Mouse (Mus musculus) thymus, postnatal 4 days (tissue): ENCODE results near the gene Ctnna3.
"Not testable (repeated sequence)": the region's sequence is repeated elsewhere in the genome, so short reads cannot be mapped to it uniquely, and the experiment has no call there.

Source experiments
- DNase-seq: peaks from one replicate; pipeline ENCODE4 v3.0.0; 2021

The Ctnna3 gene

DNA sequence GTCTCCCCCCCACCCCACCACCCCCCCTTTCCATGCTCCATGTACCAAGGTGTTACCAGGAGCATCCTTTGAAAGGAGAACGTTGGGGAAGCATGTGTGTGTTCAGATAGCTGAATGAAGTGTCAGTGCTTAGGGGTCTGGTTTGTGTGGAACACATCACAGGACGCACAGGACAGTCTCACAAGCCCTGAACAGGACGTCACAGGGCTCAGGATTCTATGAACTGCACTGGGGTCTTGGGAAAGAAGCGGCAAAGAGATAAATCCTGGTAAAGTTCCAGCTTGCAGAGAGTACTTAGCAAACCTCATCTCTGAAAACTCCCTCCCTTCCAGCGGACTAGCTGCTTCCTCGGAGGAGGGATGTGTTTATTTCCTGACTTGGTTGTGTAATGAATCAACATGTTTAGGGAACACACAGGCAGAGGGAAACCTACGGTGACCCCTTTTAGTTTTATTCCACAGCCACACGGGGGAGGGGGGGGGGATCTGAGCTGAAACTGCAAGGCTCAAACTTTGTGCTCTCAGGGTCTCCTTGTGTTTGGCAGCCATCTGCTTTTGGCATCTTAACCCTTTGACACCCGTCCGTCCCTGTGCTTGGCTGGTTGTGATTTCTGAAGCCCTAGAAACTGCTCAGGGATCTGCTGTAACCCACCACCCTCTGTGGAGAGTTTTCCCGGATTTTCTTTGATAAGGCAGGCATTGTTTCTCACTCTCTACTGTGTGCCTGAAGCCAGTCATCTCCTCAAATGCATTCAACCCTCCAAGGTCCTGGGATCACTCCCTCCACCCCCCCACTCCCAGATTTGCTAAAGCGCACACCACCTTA lies 656.9 kb downstream of the Ctnna3 start:
- DNase-seq = no peak

DNA sequence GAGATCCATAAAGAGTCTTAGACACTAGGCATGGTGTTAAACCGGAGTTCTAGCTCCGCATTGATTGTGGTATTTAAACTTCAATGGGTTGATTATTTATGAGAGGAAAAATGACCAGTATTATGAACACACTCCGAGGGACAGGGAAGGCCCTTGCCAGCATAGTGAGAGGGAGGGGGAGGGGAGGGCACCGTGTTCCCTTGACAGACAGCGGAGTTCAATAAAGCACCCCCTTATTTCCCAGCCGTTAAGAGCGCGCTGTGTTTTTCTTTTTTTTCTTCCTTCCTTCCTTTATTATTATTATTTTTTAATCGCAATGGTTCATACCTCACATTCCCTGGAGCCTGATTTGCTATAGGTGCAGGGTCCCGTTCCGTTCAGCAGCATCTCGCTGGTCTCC lies 657.6 kb downstream of the Ctnna3 start:
- DNase-seq = no peak

- no peak for DNase-seq
These were observed 658.3 kb downstream of the Ctnna3 start for GRCm38 (mm10) chr10:64087936-64088773.

GRCm38 (mm10) chr10:64088774-64089460 lies 659.0 kb downstream of the Ctnna3 start:
- DNase-seq = no peak

- DNase-seq = no peak
These were observed 660.0 kb downstream of the Ctnna3 start, which contains the start of gene Lrrtm3 for GRCm38 (mm10) chr10:64089680-64090460. Lrrtm3 (minus strand) TSS chr10:64090277.

DNA sequence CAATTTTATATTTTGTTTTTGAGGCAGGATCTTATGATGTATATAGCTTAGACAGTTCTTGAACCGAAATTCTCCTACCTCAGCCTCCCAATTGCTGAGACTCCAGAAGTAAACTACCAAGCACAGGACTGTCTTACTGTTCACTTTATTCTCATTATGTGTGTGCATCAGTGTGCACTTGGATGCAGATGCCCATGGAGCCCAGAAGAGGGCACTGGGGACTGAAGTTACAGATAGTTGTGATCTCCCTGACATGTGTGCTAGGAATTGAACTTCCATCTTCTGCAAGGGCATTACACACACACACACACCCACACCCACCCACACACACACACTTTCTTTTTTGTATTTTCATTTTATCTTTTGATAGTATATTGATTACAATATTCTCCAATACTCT lies 666.6 kb downstream of the Ctnna3 start:
- no peak for DNase-seq

DNA sequence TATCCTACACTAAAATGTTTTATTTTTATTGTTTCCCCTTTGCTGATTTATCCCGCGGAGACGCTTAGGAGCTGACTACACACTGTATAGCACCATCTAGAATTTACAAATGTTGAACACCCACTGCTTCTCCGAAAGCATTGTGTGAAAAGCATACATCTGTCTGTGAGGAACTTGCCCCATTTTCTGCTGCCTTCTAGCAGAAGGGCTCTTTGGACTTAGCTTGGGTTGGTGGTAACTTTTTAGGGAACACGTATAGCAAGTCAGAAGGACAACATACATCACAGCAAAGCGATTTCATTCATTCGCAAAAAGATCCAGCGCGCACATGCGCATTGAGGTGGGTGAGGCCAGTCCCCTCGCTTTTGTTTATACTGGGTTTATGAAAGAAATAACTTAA lies 685.3 kb downstream of the Ctnna3 start:
- DNase-seq = no peak

DNA sequence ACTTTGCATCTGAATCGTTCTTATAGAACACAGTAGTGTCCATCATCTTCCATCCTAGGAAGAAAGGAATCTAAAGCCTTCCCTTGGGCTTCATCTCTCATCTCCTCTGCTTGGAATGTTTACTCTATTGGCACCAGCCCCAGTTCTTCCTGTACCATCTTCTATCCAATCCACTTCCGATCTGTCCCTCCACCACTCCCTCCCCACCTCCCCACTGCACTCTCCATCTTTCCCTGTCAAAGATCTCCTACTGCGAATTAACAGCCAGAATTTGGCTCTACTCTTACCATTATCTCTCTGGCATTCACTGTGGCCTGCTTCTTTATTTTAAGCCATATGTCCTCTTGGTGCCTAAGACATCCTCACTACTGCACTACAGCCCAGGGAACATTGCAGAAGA lies 688.9 kb downstream of the Ctnna3 start:
- no peak for DNase-seq

GRCm38 (mm10) chr10:64130397-64131150 lies 700.7 kb downstream of the Ctnna3 start:
- no peak for DNase-seq

DNA sequence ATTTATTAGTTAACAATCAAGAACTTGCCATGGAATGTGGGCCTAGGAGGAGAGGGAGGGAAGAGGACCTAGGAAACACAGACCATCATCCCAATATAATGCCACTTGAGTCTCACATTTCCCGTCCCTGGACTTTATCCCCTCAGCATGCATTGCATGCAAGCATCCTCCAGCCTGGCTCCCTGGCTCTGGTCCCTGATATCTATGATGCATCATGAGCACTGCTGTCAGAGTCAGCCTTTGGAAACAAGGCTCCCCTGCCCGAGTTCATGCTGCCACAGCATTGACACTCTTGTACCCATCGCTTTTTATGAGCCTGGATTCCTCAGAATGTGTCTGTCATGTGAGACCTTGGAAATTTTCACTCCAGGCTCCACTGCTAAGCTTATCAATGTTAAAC lies 703.6 kb downstream of the Ctnna3 start:
- no peak for DNase-seq

DNA sequence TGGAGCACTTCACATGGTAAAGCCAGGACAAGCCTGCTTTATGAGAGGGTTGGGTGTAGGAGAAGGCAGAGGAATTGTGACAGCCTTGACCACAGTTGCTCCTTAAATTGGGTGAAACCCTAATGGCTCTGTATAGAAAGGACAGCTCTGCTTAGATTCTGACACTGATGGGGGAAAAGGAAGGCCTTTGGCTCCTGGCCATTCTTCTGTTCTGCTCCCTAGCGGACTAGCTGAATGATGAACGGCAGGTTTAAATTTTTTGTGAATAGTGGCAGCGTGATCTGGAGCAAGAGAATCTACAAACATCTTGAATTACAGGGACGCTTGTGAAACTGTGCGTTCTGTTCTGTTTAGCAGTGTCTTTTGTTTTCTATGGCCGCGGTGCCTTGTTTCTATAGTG lies 705.6 kb downstream of the Ctnna3 start:
- no peak for DNase-seq

DNA sequence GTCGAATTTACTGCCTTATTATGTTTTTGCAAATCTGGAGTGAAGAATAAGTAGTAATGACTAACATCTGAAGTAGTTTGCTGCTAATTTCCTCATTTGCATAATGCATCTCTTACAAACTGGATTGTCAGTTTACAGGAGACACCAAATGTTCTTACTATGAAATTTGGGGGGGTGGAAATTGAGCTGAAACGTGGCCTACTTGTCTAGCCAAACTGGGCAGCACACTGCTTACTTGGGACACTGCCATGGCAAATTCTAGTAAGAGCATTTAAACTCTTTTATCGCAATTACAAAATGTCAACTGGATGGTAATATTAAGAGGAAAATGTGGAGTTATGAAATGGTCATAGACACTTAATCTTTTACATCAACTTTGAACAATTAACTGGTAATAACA lies 716.6 kb downstream of the Ctnna3 start:
- no peak for DNase-seq

GRCm38 (mm10) chr10:64181696-64182095 lies 751.8 kb downstream of the Ctnna3 start:
- DNase-seq = no peak

DNA sequence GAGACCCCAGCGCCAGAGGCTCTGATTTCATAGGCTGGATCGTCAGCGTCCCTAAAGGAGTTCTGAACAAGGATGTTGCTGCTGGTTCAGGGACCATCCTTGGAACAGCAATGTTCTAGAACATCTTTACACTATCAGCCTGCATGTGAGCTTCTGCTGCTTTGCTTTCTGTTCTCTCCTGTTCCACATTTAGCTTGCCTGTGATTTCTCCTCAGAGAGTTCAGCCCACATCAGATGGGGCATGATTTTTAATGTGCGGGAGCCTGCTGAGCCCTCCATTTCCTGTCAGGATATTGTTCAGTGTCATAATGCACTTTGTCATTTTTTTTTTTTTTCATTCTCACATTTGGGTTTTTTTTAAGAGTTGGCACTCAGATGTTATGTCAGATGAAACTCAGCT lies 752.8 kb downstream of the Ctnna3 start:
- DNase-seq = no peak

GRCm38 (mm10) chr10:64188046-64188445 lies 758.1 kb downstream of the Ctnna3 start:
- no peak for DNase-seq

DNA sequence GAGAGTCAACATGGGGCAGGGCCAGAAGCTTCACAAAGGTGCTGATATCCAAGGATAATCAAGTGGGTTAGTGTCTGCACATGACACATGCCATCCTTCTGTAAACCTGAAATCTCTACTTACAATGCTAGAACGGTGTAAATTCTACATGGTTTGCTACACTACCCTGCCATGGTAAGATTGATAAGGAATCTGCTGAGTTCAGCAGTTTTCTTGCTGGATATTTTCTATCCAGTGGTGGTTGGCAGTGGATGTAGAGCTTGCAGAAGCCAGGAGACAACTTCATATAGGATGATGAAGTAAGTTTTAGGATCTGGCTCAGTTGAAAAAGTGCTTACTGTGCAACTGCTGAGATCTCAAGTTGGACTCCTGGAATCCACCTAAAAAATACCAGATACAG lies 767.7 kb downstream of the Ctnna3 start:
- no peak for DNase-seq

DNA sequence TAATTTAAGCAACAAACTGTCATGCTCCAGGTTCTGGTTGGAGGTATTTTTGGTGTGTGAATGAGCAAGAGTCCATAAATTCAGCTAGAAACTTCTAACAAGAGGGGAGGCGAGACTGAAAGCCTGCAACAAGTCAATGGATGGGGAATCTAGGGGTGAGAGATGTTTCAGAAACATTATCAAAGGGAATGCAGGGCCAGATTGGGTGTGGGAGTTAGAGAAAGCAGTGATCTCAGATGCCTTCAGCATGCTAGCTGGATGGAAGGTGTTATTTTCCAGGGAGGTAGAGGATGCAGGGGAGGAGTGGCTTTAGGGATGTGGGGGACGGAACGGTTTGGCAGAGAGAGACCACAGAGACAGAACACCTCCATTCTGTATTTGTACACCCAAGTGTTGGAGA lies 785.7 kb downstream of the Ctnna3 start:
- no peak for DNase-seq

DNA sequence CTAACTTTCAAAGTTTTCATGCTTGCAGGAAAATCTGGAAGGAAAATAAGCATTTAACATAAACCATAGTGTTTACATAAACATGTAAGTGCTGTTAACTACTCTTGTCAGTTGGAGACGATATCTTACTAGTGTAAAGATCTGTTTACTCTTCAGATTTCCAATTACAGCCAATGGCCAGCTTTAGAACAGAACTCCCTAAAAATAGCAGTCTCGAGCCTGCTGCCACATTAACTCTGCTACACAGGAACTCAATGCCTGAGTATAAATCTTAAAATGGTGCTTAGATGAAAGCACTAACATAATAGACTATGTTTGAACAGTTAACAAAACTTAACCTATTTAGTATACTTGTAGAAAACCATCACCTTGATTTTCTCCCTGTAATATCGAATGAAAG lies 793.1 kb downstream of the Ctnna3 start:
- no peak for DNase-seq

DNA sequence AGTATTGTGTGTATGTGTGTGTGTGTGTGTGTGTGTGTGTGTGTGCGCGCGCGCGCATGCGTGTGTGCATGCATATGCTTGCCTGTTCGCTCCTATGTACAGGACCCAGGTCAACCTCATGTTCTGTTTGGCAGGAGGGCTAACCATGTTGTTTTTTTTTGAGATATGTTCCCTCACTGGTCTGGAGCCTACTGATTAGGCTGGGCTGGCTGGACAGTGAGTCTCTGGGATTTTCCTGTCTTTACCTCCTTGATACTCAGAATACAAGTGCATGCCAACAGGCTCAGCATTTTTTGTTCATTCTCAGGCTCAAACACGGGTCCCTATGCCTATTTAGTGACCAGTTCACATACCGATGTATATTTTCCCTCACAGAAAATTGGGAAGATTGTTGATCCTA lies 794.1 kb downstream of the Ctnna3 start:
- DNase-seq = no peak

DNA sequence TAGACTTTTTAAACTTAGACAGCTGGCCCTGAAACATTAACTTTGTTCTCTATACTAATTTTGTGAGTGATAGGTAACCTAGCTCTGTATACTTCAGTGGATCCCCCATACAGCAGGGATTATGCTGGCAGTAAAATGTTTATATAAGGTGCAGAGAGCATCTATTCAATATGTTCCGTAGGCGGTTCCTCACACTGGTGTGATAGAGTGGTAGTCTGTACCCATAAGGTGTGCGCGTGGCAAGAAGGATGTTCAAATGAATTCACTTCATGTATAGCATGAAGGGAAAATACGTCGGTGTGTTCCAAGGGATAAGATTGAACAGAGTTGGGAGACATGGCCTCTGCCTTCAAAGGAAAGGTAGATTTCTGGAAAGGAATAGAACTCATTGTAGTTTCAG lies 794.5 kb downstream of the Ctnna3 start:
- DNase-seq = no peak

GRCm38 (mm10) chr10:64225826-64226225 lies 795.9 kb downstream of the Ctnna3 start:
- DNase-seq = not testable (repeated sequence)

DNA sequence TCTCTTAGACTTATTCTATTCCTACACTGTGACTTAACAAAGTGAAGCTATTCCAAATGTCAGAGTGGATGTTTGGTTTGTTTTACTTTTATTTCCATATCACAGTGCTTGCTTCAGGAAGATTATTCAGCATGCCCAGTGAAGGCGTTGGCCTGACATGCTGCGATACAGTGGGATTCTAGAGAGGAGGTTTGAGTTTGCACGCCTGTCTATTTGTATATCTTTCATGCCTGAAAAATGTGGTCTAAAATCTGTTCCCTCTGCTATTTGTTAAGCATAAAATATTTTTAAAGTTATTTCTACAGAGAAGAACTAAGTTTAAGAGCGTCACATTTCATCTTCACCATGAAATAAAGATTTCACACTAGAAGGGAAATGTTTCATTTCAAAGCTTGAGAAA lies 813.5 kb downstream of the Ctnna3 start:
- no peak for DNase-seq
